Mouse (Mus musculus) megakaryocyte, embryonic 14.5 days (primary cell): ENCODE measurements around the gene Msln. TPM values are rescaled to one million over a fixed set of nuclear protein-coding genes. Genes with fewer than 3 reads are reported as not detected.

Source experiments
- H3K27me3 ChIP-seq: replicated peaks from 2 replicates; pipeline ENCODE3; 2012; ENCODE audit warnings: inconsistent platforms
- H3K36me3 ChIP-seq: replicated peaks from 2 replicates; pipeline ENCODE3; 2012; ENCODE audit warnings: low read length, inconsistent platforms, mixed read lengths
- H3K4me1 ChIP-seq: 2 replicates; pipeline ENCODE4 v1.6.1; 2012; ENCODE audit warnings: inconsistent platforms
- H3K4me3 ChIP-seq: replicated peaks from 2 replicates; pipeline ENCODE3; 2012; ENCODE audit warnings: moderate library complexity, mild to moderate bottlenecking, inconsistent platforms
- H3K9me3 ChIP-seq: 2 replicates; pipeline ENCODE4 v1.6.1; 2012; ENCODE audit warnings: inconsistent platforms
- FLI1 ChIP-seq: IDR thresholded peaks from 2 replicates; pipeline ENCODE4 v1.6.1; 2012; ENCODE audit warnings: low read length, inconsistent platforms, mixed read lengths
- GATA1 ChIP-seq: IDR thresholded peaks from 3 replicates; pipeline ENCODE4 v1.6.1; 2012; ENCODE audit warnings: mixed read lengths, low read length, inconsistent platforms, borderline replicate concordance
- polyA plus RNA-seq: library from polyadenylated mRNA; stranded (reverse); fragments of >175 nt; gene quantifications from 2 replicates; pipeline ENCODE4 v1.2.3, GENCODE M21; 2012; ENCODE audit warnings: low replicate concordance; ENCODE audit not compliant: insufficient read depth

Gene Msln
- polyA plus RNA-seq, 1 experiment: not detected

DNA sequence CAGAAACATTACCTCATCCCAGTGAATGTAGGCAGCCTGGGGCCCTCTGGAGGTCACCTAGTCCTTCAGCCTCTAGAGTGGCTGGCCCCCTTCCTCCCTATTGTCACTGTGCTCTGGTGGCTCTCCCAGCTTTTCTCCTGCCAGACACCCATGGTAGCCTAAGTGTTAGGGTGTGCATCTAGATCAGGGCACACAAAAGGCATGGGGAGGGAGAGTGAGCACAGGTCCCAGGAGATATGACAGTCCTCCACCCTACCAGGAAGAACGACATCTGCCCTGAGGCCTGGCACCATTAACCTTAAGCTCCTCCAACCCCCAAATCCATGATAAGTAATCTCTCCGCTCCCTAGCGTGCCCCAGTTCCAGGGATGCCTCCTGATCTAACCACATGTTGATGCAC, 38.6 kb downstream of the Msln start:
- TF ChIP-seq GATA1: no peak
- TF ChIP-seq FLI1: no peak

DNA sequence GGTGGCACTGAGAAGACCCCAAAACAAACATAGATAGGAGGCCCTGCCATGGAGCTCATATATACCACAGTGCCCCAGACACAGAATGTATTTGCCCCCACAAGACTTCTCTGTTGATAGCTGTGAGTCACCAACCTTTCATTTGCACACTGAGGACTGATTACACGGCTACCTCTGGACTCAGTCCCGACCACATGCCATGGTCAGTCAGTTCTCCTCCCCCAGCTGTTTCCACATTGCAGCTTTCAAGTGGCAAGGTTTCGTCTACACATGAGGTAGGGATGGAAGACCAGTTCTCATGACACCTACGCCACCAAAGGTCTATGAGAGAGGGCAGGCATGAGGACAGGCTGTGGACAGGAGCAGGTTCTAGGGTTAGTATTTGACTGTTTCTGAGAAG, 43.0 kb downstream of the Msln start:
- Histone ChIP-seq H3K4me3 (no peak overlapping the region), H3K36me3 (no peaks in the 10 kb centered on the region), H3K9me3 (peaks cover 37% of the 10 kb centered on the region), H3K27me3 (peaks cover 63% of the 10 kb centered on the region), H3K4me1 (no peaks in the 10 kb centered on the region)
- TF ChIP-seq FLI1 (no peak), GATA1 (no peak)

More for the DNA sequence above, 38.6 kb downstream of the Msln start:
- Histone ChIP-seq H3K27me3 (peaks cover 72% of the 10 kb centered on the region), H3K4me1 (peaks cover 10% of the 10 kb centered on the region), H3K36me3 (peaks cover 24% of the 10 kb centered on the region), H3K9me3 (peaks cover 15% of the 10 kb centered on the region), H3K4me3 (no peak overlapping the region)

DNA sequence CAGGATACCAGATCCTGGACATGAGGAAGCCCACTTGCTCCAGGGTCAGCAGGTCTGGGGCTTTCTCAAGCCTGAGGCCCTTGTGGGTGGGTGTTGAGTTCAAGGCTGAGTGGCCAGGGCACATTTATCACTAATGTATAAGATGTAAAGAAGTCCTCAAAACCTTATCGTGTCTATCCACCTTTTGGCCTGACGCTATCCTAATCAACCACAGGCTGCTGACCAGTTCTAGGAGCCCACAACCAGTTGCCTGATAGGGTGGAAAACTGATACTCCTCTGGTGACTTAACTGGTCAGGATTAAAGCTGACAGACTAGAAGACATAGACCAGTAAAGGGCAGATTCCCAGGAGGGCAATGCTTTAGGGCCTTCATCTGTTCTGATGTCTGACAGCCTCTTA, 44.2 kb downstream of the Msln start:
- Histone ChIP-seq H3K4me3 (no peak overlapping the region), H3K36me3 (no peaks in the 10 kb centered on the region), H3K27me3 (peaks cover 55% of the 10 kb centered on the region), H3K9me3 (peaks cover 37% of the 10 kb centered on the region), H3K4me1 (no peaks in the 10 kb centered on the region)
- TF ChIP-seq GATA1 (no peak), FLI1 (no peak)

DNA sequence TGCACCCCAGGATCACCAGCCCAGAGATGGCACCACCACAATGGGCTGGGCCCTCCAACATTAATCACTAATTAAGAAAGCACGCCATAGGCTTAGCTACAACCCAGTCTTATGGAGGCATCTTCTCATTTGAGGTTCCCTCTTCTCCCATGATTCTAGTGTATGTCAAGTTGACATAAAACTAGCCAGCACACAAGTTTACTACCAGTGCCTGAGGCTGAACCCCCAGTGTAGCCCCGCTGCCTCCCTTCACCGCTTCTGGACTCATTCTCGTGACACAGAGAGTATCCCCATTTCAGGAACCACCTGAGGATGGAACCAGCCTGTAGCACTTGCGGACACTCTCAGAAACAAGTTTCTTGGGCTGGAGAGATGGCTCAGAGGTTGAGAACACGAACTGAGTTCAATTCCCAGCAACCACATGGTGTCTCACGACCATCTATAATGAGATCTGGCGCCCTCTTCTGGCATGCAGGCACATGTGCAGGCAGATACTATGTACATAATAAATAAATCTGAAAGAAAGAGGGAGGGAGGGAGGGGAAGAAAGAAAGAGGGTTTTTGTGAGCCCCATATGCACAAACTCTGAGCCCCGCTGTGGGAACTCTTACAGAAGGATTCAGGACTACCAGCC, 53.2 kb downstream of the Msln start:
- Histone ChIP-seq H3K4me3 (no peak overlapping the region), H3K4me1 (no peaks in the 10 kb centered on the region), H3K27me3 (peaks cover 40% of the 10 kb centered on the region), H3K36me3 (no peaks in the 10 kb centered on the region), H3K9me3 (peaks cover 3% of the 10 kb centered on the region; the same call in 1 of the 2 replicates)
- TF ChIP-seq FLI1 (no peak), GATA1 (no peak)

Other genes starting within 250 kb of the Msln start
- gene Sox8, start 183.7 kb downstream of the Msln start, polyA plus RNA-seq: 3.8 TPM in 1 of 2 replicates, not detected in the other
- gene Lmf1, start 175.3 kb downstream of the Msln start, polyA plus RNA-seq: 17.8 and 34.8 TPM in 2 replicates
- not detected in 2 replicates for gene Gng13, start 37.2 kb downstream of the Msln start, polyA plus RNA-seq
- gene Chtf18, start 27.0 kb downstream of the Msln start, polyA plus RNA-seq: 4.6 and 30.7 TPM in 2 replicates
- 27.9 and 63.5 TPM in 2 replicates for gene Rpusd1, start 26.7 kb downstream of the Msln start, polyA plus RNA-seq
- gene Mslnl, start 18.3 kb downstream of the Msln start, polyA plus RNA-seq: 1.1 TPM in 1 of 2 replicates, not detected in the other
- gene Narfl, start 19.4 kb upstream of the Msln start, polyA plus RNA-seq: 5.5 and 12.7 TPM in 2 replicates
- gene Haghl, start 31.3 kb upstream of the Msln start, polyA plus RNA-seq: 14.8 and 29.7 TPM in 2 replicates
- gene Ccdc78, start 32.2 kb upstream of the Msln start, polyA plus RNA-seq: not detected in 2 replicates
- 17.4 and 23.4 TPM in 2 replicates for gene Fam173a, start 38.5 kb upstream of the Msln start, polyA plus RNA-seq
- gene AC134908.4, start 41.3 kb upstream of the Msln start, polyA plus RNA-seq: not detected in 2 replicates
- 59.9 and 91.1 TPM in 2 replicates for gene Metrn, start 42.8 kb upstream of the Msln start, polyA plus RNA-seq
- 0.15 TPM in 1 of 2 replicates, not detected in the other for gene Fbxl16, start 54.7 kb upstream of the Msln start, polyA plus RNA-seq
- gene Wdr24, start 69.2 kb upstream of the Msln start, polyA plus RNA-seq: 6.4 and 8.2 TPM in 2 replicates
- 2.4 and 7.8 TPM in 2 replicates for gene Jmjd8, start 74.5 kb upstream of the Msln start, polyA plus RNA-seq
- 34.5 and 115 TPM in 2 replicates for gene Stub1, start 79.0 kb upstream of the Msln start, polyA plus RNA-seq
- gene Rhbdl1, start 82.9 kb upstream of the Msln start, polyA plus RNA-seq: 2.9 and 3.8 TPM in 2 replicates
- 3.0 and 5.2 TPM in 2 replicates for gene Gm20683, start 87.4 kb upstream of the Msln start, polyA plus RNA-seq
- gene Rhot2, start 90.5 kb upstream of the Msln start, polyA plus RNA-seq: 59.4 and 75.2 TPM in 2 replicates
- gene Wdr90, start 107.1 kb upstream of the Msln start, polyA plus RNA-seq: 6.0 and 10.1 TPM in 2 replicates
- gene Mcrip2, start 114.4 kb upstream of the Msln start, polyA plus RNA-seq: 77.6 and 205 TPM in 2 replicates
- gene Mettl26, start 120.7 kb upstream of the Msln start, polyA plus RNA-seq: 22.6 and 23.9 TPM in 2 replicates
- gene Wfikkn1, start 126.5 kb upstream of the Msln start, polyA plus RNA-seq: 1.9 and 3.1 TPM in 2 replicates
- gene Rab40c, start 165.3 kb upstream of the Msln start, polyA plus RNA-seq: 8.8 and 24.8 TPM in 2 replicates
- 48.5 and 65.5 TPM in 2 replicates for gene Pigq, start 190.6 kb upstream of the Msln start, polyA plus RNA-seq
- gene Nhlrc4, start 190.6 kb upstream of the Msln start, polyA plus RNA-seq: not detected in 2 replicates
- gene A930017K11Rik, start 198.2 kb upstream of the Msln start, polyA plus RNA-seq: not detected in 2 replicates
- gene Capn15, start 231.4 kb upstream of the Msln start, polyA plus RNA-seq: 12.2 and 39.3 TPM in 2 replicates